Mouse (Mus musculus) stomach, embryonic 14.5 days (tissue): ENCODE measurements around the gene Olfr63. TPM values are rescaled to one million over a fixed set of nuclear protein-coding genes. Genes with fewer than 3 reads are reported as not detected.

ENCODE experiments used
- polyA plus RNA-seq: library from polyadenylated mRNA; unstranded; fragments of >200 nt; fragmentation: Nextera tagmentation; extraction: Ambion mirVana; gene quantifications from 2 replicates; pipeline ENCODE4 v1.2.1, GENCODE M21; 2014

Gene Olfr63
- polyA plus RNA-seq, 1 experiment from 2014 or later: 0.04 TPM

Other genes with a start within 250 kb of the Olfr63 start
- gene Zfp763, start 231.3 kb upstream of the Olfr63 start, polyA plus RNA-seq: 14.1 and 15.8 TPM in 2 replicates
- gene 4921501E09Rik, start 196.6 kb upstream of the Olfr63 start, polyA plus RNA-seq: not detected in 2 replicates
- 9.5 and 12.0 TPM in 2 replicates for gene Zfp563, start 175.4 kb upstream of the Olfr63 start, polyA plus RNA-seq
- not detected in 2 replicates for gene Morc2b, start 125.0 kb upstream of the Olfr63 start, polyA plus RNA-seq
- not detected in 2 replicates for gene Olfr55, start 96.2 kb upstream of the Olfr63 start, polyA plus RNA-seq
- not detected in 2 replicates for gene Olfr239, start 73.4 kb upstream of the Olfr63 start, polyA plus RNA-seq
- gene Olfr1564, start 43.0 kb upstream of the Olfr63 start, polyA plus RNA-seq: not detected in 2 replicates
- 19.4 and 20.9 TPM in 2 replicates for gene Zfp955a, start 9.5 kb upstream of the Olfr63 start, polyA plus RNA-seq
- gene Zfp955b, start 24.9 kb downstream of the Olfr63 start, polyA plus RNA-seq: 9.7 and 11.0 TPM in 2 replicates
- gene Zfp81, start 94.2 kb downstream of the Olfr63 start, polyA plus RNA-seq: 12.9 and 13.4 TPM in 2 replicates
- gene Zfp101, start 130.0 kb downstream of the Olfr63 start, polyA plus RNA-seq: 19.0 and 19.9 TPM in 2 replicates
- gene Actl9, start 168.2 kb downstream of the Olfr63 start, polyA plus RNA-seq: not detected in 2 replicates